Mouse (Mus musculus): ENCODE results near the gene Sim2.

The Sim2 gene

GRCm38 (mm10) chr16:94164236-94164635, 79.5 kb downstream of the Sim2 start:
- DNase-seq (ENCODE audit: low spot score in 2 of 2): no peak

GRCm38 (mm10) chr16:94164978-94165377, 80.2 kb downstream of the Sim2 start:
- no peak for DNase-seq (ENCODE audit: low spot score in 2 of 2)

- DNase-seq (ENCODE audit: low spot score in 2 of 2): no peak
These were observed 84.2 kb downstream of the Sim2 start for GRCm38 (mm10) chr16:94168655-94169545.

- DNase-seq (ENCODE audit: low spot score in 2 of 2): no peak
These were observed 85.5 kb downstream of the Sim2 start for GRCm38 (mm10) chr16:94170218-94170617.

GRCm38 (mm10) chr16:94173361-94173760, 88.6 kb downstream of the Sim2 start:
- no peak for DNase-seq (ENCODE audit: low spot score in 2 of 2)

GRCm38 (mm10) chr16:94175366-94175986, 90.7 kb downstream of the Sim2 start:
- no peak for DNase-seq (ENCODE audit: low spot score in 2 of 2)
